Mouse (Mus musculus) E14TG2a.4 (cell line): Measurements from ENCODE around the gene Eef1akmt3.

Experiments
- H3K27me3 ChIP-seq: 2 replicates; pipeline ENCODE4 v1.6.1; 2014; ENCODE audit warnings: low read length, control low read depth; ENCODE audit not compliant: insufficient read depth
- H3K36me3 ChIP-seq: 2 replicates; pipeline ENCODE4 v1.6.1; 2014; ENCODE audit warnings: low read length, control low read depth; ENCODE audit not compliant: insufficient read depth
- H3K4me1 ChIP-seq: replicated peaks from 2 replicates; pipeline ENCODE4 v1.6.1; 2014; ENCODE audit warnings: low read depth, low read length, control low read depth
- H3K4me3 ChIP-seq: replicated peaks from 2 replicates; pipeline ENCODE4 v1.5.1; 2014; ENCODE audit warnings: mild to moderate bottlenecking, low read length
- H3K9me3 ChIP-seq: 2 replicates; pipeline ENCODE4 v1.6.1; 2014; ENCODE audit warnings: low read length, control low read depth
- CTCF ChIP-seq: conservative IDR thresholded peaks from 2 replicates; pipeline ENCODE4 v1.5.1; 2014; ENCODE audit warnings: low read length
- NANOG ChIP-seq: IDR thresholded peaks from 2 replicates; pipeline ENCODE4 v1.6.1; 2014; ENCODE audit warnings: borderline replicate concordance, low read length, mixed read lengths
- POU5F1 ChIP-seq: IDR thresholded peaks from 2 replicates; pipeline ENCODE4 v1.6.1; 2014; ENCODE audit warnings: low read length, borderline replicate concordance

The Eef1akmt3 gene

GRCm38 (mm10) chr10:126988513-126989165, 52.7 kb downstream of the Eef1akmt3 start:
- Histone ChIP-seq H3K36me3 (peaks cover 51% of the 10 kb centered on the region), H3K4me1 (peaks cover 98% of the 10 kb centered on the region), H3K4me3 (peak overlapping the region; percentile 62), H3K27me3 (no peaks in the 10 kb centered on the region), H3K9me3 (no peaks in the 10 kb centered on the region)
- TF ChIP-seq CTCF (no peak), NANOG (no peak), POU5F1 (no peak)

GRCm38 (mm10) chr10:126987183-126988118, 53.9 kb downstream of the Eef1akmt3 start:
- H3K27me3 ChIP-seq, result no peaks in the 10 kb centered on the region
- H3K36me3 ChIP-seq, result peaks cover 50% of the 10 kb centered on the region
- H3K4me3 ChIP-seq, result peak overlapping the region; percentile 62
- H3K4me1 ChIP-seq, result peaks cover 98% of the 10 kb centered on the region
- no peaks in the 10 kb centered on the region for H3K9me3 ChIP-seq
- TF ChIP-seq NANOG (no peak), CTCF (no peak)

- no peaks in the 10 kb centered on the region for H3K9me3 ChIP-seq
These were observed 54.8 kb downstream of the Eef1akmt3 start for GRCm38 (mm10) chr10:126986541-126986961.

GRCm38 (mm10) chr10:126985579-126985978, 55.7 kb downstream of the Eef1akmt3 start:
- Histone ChIP-seq H3K36me3 (peaks cover 39% of the 10 kb centered on the region), H3K9me3 (no peaks in the 10 kb centered on the region), H3K27me3 (no peaks in the 10 kb centered on the region), H3K4me3 (peak overlapping the region; percentile 62; the same call in 1 of the 2 replicates), H3K4me1 (peaks cover 100% of the 10 kb centered on the region)
- no peak for TF ChIP-seq POU5F1
- TF ChIP-seq CTCF, result no peak
- no peak for TF ChIP-seq NANOG

More at GRCm38 (mm10) chr10:126986541-126986961, 54.8 kb downstream of the Eef1akmt3 start:
- TF ChIP-seq POU5F1, result no peak
- no peak for TF ChIP-seq CTCF
- TF ChIP-seq NANOG, result no peak
- peaks cover 100% of the 10 kb centered on the region for H3K4me1 ChIP-seq
- H3K4me3 ChIP-seq, result peak overlapping the region; percentile 62
- H3K36me3 ChIP-seq, result peaks cover 46% of the 10 kb centered on the region
- H3K27me3 ChIP-seq, result no peaks in the 10 kb centered on the region

GRCm38 (mm10) chr10:126985127-126985526, 56.2 kb downstream of the Eef1akmt3 start:
- Histone ChIP-seq H3K27me3 (no peaks in the 10 kb centered on the region), H3K36me3 (peaks cover 39% of the 10 kb centered on the region), H3K4me1 (peaks cover 100% of the 10 kb centered on the region), H3K4me3 (peak overlapping the region; percentile 29; the same call in 1 of the 2 replicates), H3K9me3 (no peaks in the 10 kb centered on the region)
- TF ChIP-seq POU5F1 (no peak), NANOG (no peak), CTCF (no peak)

- no peaks in the 10 kb centered on the region for H3K9me3 ChIP-seq
- H3K36me3 ChIP-seq, result peaks cover 39% of the 10 kb centered on the region
- no peak for TF ChIP-seq NANOG
- TF ChIP-seq CTCF, result no peak
- TF ChIP-seq POU5F1, result no peak
- peaks cover 95% of the 10 kb centered on the region for H3K4me1 ChIP-seq
- H3K4me3 ChIP-seq, result peak overlapping the region; percentile 29; the same call in 1 of the 2 replicates
- no peaks in the 10 kb centered on the region for H3K27me3 ChIP-seq
These were observed 56.9 kb downstream of the Eef1akmt3 start for GRCm38 (mm10) chr10:126984189-126985004.

- H3K4me1 ChIP-seq, result peaks cover 84% of the 10 kb centered on the region
- no peaks in the 10 kb centered on the region for H3K9me3 ChIP-seq
- peaks cover 39% of the 10 kb centered on the region for H3K36me3 ChIP-seq
- H3K27me3 ChIP-seq, result no peaks in the 10 kb centered on the region
- no peak for TF ChIP-seq CTCF
- TF ChIP-seq POU5F1, result no peak
- TF ChIP-seq NANOG, result no peak
- H3K4me3 ChIP-seq, result no peak overlapping the region
These were observed 58.1 kb downstream of the Eef1akmt3 start for GRCm38 (mm10) chr10:126983193-126983725.
